Mouse (Mus musculus) skeletal muscle tissue, adult 2 months (tissue): ENCODE results near the gene Rab3gap2.

ENCODE experiments used
- DNase-seq: peaks from one replicate; pipeline ENCODE4 v3.0.0-alpha.2; 2012; ENCODE audit warnings: low read depth, low spot score

The Rab3gap2 gene

GRCm38 (mm10) chr1:185226889-185227288 lies 23.0 kb downstream of the Rab3gap2 start:
- no peak for DNase-seq

- no peak for DNase-seq
Observed at GRCm38 (mm10) chr1:185227766-185228165, 23.8 kb downstream of the Rab3gap2 start.

GRCm38 (mm10) chr1:185229406-185230201 lies 25.7 kb downstream of the Rab3gap2 start:
- DNase-seq = peak; percentile 25

GRCm38 (mm10) chr1:185235837-185236236 lies 31.9 kb downstream of the Rab3gap2 start:
- no peak for DNase-seq

- DNase-seq = no peak
Observed at GRCm38 (mm10) chr1:185236530-185236929, 32.6 kb downstream of the Rab3gap2 start.

- DNase-seq = no peak
Observed at GRCm38 (mm10) chr1:185243013-185243412, 39.1 kb downstream of the Rab3gap2 start.

- no peak for DNase-seq
Observed at GRCm38 (mm10) chr1:185245456-185245855, 41.5 kb downstream of the Rab3gap2 start.

GRCm38 (mm10) chr1:185247429-185248085 lies 43.6 kb downstream of the Rab3gap2 start:
- no peak for DNase-seq

- no peak for DNase-seq
Observed at GRCm38 (mm10) chr1:185248728-185249127, 44.8 kb downstream of the Rab3gap2 start.

- DNase-seq = no peak
Observed at GRCm38 (mm10) chr1:185252351-185252750, 48.4 kb downstream of the Rab3gap2 start.

GRCm38 (mm10) chr1:185253140-185253892 lies 49.4 kb downstream of the Rab3gap2 start:
- DNase-seq = peak; percentile 27

GRCm38 (mm10) chr1:185255336-185255735 lies 51.4 kb downstream of the Rab3gap2 start:
- no peak for DNase-seq

GRCm38 (mm10) chr1:185256753-185257152 lies 52.8 kb downstream of the Rab3gap2 start:
- peak; percentile 21 for DNase-seq

- DNase-seq = no peak
Observed at GRCm38 (mm10) chr1:185262565-185262964, 58.6 kb downstream of the Rab3gap2 start.

GRCm38 (mm10) chr1:185268675-185269074 lies 64.8 kb downstream of the Rab3gap2 start:
- DNase-seq = no peak

GRCm38 (mm10) chr1:185270403-185271097 lies 66.6 kb downstream of the Rab3gap2 start:
- DNase-seq = no peak

- DNase-seq = no peak
Observed at GRCm38 (mm10) chr1:185271373-185271772, 67.5 kb downstream of the Rab3gap2 start.

- no peak for DNase-seq
Observed at GRCm38 (mm10) chr1:185274819-185275545, 71.1 kb downstream of the Rab3gap2 start.

GRCm38 (mm10) chr1:185275976-185276375 lies 72.1 kb downstream of the Rab3gap2 start:
- DNase-seq = no peak

GRCm38 (mm10) chr1:185277022-185277421 lies 73.1 kb downstream of the Rab3gap2 start:
- DNase-seq = no peak

GRCm38 (mm10) chr1:185279288-185279687 lies 75.4 kb downstream of the Rab3gap2 start:
- DNase-seq = no peak
